Mouse (Mus musculus) CD4-positive, CD25-positive, alpha-beta regulatory T cell, adult 4 months (primary cell): ENCODE data around the gene Pom121. TPM values are rescaled to one million over a fixed set of nuclear protein-coding genes. Genes with fewer than 3 reads are reported as not detected.

Source experiments
- ATAC-seq: one replicate; pipeline ENCODE4 v1.8.0; 2017
- polyA plus RNA-seq, 2 experiments: library from polyadenylated mRNA; unstranded; fragments of 100-300 nt; shearing (Covaris generic); gene quantifications; one replicate each; pipeline ENCODE4 v1.2.1; 2017

The Pom121 gene
- polyA plus RNA-seq, 2 experiments from 2014 or later: 12.2 to 20.4 TPM

DNA sequence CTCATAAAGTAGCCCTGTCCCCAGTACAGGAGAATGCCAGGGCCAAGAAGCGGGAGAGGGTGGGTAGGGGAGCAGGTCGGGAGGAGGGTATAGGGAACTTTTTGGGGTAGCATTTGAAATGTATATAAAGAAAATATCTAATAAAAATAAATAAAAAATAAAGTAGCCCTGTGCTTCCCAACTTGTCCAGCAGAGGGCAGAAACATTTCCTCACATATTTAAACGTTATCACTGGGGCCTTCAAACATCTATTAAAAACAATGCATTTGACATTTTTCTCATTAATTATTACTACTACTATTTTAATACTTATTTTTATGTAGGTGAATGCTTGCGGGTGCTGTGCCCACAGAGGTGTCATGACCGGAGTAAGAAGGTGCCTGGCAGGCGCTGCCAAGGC is 26.5 kb downstream of the Pom121 start:
- no peak for ATAC-seq

DNA sequence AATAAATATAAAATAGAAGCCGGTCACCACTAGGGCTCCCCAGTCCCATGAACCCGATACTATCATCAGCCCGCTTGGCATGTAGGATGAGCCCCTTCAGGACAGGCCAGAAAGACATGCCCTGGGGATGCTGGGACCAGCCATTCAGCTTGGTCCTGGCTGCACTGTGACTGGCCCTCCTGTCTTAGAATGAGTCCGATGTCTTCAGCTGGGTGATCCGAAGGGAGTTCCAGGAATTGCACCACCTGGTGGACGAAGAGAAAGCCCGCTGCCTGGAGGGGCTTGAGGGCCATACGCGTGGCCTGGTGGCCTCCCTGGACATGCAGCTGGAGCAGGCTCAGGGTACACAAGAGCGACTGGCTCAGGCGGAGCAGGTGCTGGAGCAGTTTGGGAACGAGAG is 30.8 kb downstream of the Pom121 start:
- no peak for ATAC-seq

DNA sequence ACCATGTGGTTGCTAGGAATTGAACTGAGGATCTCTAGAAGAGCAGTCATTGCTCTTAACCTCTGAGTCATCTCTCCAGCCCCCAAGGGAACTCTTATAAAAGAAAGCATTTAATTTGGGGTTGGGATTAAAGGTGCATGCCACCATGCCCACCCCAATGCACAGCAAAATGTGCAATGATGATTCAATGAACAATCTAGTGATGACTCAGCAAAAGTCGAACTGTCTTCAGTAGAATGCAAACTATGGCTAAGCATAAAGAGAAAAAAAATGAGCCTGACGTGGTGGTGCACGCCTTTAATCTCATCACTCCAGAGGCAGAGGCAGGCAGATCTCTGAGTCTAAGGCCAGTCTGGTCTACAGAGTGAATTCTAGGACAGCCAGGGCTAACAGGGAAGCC is 31.8 kb downstream of the Pom121 start:
- ATAC-seq: no peak

DNA sequence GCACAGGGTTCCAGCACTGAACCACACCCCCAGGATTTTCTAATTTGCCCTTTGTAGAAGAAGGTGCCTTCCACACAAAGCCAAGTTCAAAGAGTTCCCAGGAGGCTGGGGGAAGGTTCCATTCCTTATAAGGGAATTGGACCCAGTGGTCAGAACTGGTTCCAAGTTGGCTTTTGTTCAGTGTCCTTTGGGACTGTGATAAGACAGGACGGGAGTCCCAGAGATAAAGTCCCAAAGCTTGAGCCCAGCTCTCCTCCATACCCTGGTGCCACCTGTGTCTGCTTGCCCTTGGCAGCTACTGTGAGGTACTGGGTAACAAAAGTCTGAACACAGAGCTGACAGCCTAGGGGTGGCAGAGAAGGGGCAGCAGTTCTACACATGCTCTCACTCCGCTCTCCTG is 34.6 kb downstream of the Pom121 start:
- no peak for ATAC-seq

DNA sequence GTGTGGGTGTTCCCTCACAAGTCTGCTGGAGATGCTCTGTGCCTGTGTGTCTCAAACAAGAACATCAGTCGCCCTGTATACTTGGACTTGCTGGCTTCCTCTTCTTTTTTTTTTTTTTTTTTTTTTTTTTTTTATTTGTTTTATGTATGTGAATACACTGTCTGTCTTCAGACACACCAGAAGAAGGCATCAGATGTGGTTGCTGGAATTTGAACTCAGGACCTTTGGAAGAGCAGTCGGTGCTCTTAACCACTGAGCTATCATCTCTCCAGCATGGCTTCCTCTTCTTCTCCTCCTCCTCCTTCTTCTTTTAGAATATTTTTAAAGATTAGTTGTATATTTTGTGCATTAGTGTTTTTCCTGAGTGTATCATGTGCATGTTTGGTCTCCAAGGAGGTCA is 36.8 kb downstream of the Pom121 start:
- no peak for ATAC-seq

DNA sequence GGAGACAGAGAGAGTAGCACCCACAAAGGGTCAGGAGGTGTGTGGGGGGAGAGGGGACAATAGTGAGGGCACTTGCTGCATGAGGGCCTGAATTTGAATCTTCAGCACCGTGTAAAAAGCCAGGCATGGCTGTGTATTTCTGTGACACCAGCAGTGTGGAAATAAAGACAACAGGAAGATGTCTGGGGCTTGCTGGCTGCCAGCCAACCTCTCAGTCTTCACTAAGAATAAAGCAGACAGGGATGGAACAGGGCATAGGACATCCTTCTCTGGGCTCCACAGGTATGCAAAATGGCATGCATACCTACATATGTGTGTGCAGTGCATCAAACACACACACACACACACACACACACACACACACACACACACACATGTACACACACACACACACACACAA is 38.3 kb downstream of the Pom121 start:
- no peak for ATAC-seq

DNA sequence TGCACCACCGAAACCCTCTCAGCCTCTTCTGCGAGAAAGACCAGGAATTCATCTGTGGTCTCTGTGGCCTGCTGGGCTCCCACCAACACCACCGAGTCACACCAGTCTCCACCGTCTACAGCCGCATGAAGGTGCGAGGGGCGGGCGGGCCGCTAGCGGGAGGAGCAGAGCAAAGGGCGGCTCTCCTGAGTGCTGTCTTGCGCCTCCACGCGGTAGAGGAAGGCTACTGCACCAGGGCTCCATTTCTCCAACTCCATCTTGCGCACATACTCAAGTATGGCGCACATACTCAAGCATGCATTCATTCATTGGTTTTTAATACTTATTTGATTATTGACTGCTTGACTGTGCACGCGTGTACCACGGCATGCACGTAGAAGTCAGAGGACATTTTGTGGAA is 40.8 kb downstream of the Pom121 start:
- no peak for ATAC-seq

DNA sequence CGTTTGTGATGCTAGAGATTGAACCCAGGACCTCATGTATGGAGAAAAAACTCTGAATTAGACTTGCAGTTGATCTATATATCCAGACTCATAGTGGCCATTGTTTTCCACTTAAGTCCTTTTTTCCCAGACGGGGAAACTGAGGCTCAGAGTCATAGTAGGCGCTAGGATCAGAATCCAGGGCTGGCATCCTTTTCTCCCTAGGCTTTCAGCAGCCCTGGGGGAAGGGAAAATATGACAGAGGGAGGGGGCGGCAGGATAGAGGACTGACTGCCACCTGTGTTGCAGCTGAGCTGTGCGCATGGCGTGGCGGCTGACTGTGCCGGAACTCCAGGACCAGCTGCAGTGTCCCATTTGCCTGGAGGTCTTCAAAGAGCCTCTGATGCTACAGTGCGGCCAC is 41.4 kb downstream of the Pom121 start, which contains the start of gene Trim50:
Gene Trim50 (plus strand): TSS at position 301 of the 400 bp plus-strand sequence.
- no peak for ATAC-seq

DNA sequence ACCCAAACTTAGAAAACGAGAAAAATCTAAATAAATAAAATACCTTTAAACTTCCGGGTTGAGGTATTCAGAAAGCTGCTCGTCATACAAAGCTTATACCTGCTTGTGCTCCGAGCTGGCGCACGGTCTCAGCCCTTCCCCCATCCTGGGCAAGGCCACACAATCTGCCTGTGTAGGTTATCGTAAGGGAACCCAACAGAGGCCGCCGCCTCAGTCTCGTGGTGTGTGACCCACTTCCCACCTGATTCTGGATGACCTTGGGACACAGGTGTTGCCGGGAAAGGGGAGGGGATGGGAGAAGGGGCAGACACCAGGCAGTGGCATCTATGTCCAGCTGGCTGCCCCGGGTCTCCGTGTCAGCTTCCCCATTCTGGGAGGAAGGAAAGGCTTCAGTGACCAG is 42.7 kb downstream of the Pom121 start:
- ATAC-seq: no peak

DNA sequence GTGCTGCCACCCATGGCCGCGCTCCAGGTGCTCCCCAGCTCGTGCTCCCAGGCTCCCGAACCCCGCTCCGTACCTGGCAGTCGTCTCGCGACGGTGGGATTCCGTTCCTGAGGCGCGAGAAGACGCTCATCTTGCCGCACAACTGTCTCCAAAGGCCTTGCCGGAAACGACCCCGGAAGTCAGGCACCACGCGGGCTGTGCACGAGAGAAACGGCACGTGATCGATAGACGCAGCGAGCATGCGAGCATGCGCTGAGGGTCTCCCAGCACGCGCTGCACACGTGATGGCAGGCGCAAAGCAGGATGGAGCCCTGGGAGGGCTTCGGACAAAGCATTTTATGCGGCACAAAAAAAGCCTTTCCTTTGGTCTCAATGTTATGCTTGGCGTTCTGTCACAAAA is 44.5 kb downstream of the Pom121 start, which contains the start of gene Fkbp6:
Gene Fkbp6 (minus strand): TSS at position 183 of the 400 bp plus-strand sequence.
- ATAC-seq: no peak

DNA sequence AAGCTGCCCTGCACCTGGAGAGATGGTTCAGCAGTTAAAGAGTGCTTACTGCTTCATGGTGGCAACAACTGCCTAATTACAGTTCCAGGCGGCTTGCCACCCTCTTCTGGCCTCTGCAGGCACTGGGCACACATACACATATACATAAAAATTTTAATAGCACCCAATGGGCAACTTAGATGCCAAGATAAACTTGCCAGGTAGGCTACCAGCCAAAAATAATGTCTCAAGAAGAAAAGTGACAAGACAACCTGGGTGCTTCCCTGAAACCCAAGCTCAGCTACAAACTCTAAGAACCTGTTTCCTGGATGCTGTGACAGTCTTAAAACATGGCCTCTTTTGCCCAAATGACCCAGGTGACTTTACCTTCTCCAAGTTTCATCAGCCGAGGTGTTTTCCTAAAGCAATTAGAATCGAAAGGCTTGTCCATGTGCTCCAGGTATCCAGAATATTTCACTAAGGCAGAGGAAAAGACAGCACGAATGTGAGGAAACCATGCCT is 46.8 kb downstream of the Pom121 start:
- no peak for ATAC-seq

DNA sequence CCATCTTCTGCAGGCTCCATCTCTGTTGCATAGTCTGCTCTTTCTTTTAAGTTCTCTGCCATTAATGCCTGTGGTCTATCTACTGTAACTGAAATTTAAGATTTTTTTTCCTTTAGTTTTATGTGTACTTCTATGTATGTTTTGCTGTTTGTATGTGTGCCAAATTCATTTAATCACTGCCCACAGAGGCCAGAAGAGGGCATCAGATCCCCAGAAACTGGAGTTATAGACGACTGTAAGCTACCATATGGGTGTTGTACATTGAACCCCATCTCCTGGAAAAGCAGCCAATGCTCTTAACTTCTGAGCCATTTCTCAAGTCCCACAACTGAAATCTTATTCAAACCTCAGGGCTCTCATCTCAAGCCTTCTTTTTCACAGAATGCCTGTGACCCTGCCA is 47.9 kb downstream of the Pom121 start:
- no peak for ATAC-seq

DNA sequence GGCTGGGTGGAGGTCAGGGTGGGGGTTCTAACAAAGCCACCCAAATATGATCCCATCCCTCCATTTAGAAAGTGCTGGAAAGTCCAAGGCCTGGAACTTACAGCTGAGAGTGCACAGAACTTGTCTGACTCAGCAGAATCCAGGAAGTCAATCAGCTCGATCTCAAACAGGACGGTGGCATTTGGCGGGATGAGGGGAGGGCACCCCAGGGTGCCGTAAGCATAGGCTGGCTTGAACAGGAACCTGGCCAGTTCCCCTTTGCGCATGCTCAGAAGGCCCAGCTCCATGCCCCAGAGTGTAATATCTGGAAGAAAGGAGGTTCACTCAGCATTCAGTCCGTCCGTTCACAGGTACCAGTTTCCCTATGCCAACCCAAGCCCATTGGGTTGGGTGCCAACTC is 48.4 kb downstream of the Pom121 start:
- ATAC-seq: no peak

DNA sequence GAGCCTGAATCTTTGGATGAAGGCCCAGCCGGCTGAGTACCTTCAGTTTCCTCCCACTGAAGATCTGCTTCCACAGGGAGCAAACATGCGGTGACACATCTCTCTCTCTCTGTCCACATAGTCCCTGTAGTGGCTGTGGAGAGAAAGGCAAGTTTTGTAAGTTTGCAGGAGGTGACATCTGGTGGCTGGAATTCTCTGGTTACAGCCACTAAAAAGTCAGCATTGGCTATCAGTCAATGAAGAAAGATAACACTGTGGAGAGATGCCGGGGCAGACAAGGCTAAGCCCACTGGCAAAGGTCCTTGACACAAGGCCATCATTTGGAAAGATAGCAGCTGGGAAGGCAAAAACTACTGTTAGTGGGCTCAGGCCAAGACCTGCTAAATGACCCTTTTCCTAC is 56.8 kb downstream of the Pom121 start:
- ATAC-seq: no peak

DNA sequence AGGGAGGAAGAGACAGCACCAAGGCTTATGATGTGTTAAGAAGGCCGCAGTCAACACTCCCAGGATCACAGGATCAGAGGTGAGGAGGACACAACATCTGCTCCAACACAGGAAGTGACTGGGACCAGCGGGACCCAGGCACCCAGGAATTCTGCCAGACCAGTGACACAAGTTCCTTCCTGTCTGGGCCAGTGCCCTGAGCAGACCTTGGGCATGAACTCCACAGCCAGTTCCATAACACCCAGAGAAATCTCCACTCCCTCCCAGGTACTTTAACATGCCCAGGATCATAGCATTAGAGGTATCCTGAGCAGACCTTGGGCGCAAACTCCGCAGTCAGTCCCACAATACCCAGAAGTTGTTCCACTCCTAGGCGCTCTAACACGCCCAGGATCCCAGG is 63.2 kb downstream of the Pom121 start:
- ATAC-seq: no peak

DNA sequence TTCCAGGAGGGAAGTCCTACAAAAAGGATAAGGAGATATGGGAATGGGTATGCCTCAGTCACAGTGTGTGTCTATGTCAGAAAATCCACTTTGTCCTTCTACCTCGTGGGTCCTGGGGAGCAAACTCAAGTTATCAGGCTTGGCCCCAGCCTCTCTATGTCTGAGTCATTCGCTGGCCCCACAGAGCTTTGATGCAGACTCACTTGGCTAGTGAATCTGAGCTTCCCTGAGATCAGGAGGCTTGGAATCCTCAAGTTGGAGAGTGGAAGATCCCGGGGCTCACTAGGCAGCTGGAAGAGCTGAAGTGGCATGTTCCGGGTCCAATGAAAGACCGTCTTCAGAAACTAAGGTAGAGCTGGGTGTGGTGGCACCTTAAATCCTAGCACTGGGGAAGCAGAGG is 64.1 kb downstream of the Pom121 start:
- no peak for ATAC-seq

DNA sequence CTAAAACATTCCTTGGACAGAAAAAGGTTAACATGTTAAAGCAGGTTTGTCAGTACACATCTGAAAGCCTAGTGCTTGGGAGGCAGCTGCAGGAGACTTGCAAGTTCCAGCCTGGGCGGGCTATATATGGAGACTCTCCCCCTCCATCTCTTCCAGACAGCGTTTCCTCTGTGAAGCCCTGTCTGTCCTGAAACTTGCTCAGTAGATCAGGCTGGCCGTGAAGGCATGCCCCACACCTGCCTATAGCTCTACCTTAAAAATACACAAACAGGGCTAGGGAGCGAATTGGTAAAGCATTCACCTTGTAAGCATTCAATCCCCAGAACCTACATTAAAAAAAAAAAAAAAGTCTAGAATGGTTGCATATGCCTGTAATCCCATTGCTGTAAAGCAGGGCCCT is 64.9 kb downstream of the Pom121 start:
- no peak for ATAC-seq

Other genes with a start within 250 kb of the Pom121 start
- 1 to 10 TPM; 4.8 to 5.3 TPM for gene Tbl2, start 244.9 kb downstream of the Pom121 start, polyA plus RNA-seq
- gene Bcl7b, start 226.3 kb downstream of the Pom121 start, polyA plus RNA-seq: 10 to 100 TPM; 47.1 to 79.6 TPM
- gene Baz1b, start 207.3 kb downstream of the Pom121 start, polyA plus RNA-seq: 10 to 100 TPM; 25.2 to 25.4 TPM
- gene Fzd9, start 143.3 kb downstream of the Pom121 start, polyA plus RNA-seq: not detected
- not detected for gene Fkbp6, start 44.5 kb downstream of the Pom121 start, polyA plus RNA-seq
- gene Trim50, start 41.3 kb downstream of the Pom121 start, polyA plus RNA-seq: not detected
- 10 to 100 TPM; 24.7 to 29.1 TPM for gene Nsun5, start 24.6 kb downstream of the Pom121 start, polyA plus RNA-seq
- 1 to 10 TPM; 5.4 to 7.4 TPM for gene Hip1, start 150.6 kb upstream of the Pom121 start, polyA plus RNA-seq
- not detected for gene Ccl26, start 169.0 kb upstream of the Pom121 start, polyA plus RNA-seq
- gene Ccl24, start 178.5 kb upstream of the Pom121 start, polyA plus RNA-seq: not detected
- 10 to 100 TPM; 17.6 to 36.8 TPM for gene Rhbdd2, start 238.1 kb upstream of the Pom121 start, polyA plus RNA-seq